Mouse (Mus musculus) myocyte (in vitro differentiated cells): ENCODE measurements at regions not wholly inside any gene's neighbourhood (a gene's known extent, or its start where the extent isn't known, plus 50 kb on each side); places are given as distances from the start of the nearest gene placed in this dataset.

Source experiments
- MYOD1 ChIP-seq, 3 experiments: IDR thresholded peaks; one replicate each; pipeline ENCODE4 v1.6.1; 2011; ENCODE audit warnings: control low read depth in 2 of 3, low read depth in 2 of 3, mild to moderate bottlenecking in 2 of 3, moderate library complexity in 1 of 3; ENCODE audit not compliant: insufficient read length in 2 of 3, control insufficient read depth in 1 of 3
- MYOG ChIP-seq, 3 experiments: IDR thresholded peaks; one replicate each; pipeline ENCODE4 v1.6.1; 2011; ENCODE audit warnings: control low read depth in 2 of 3, low read depth in 2 of 3, mild to moderate bottlenecking in 2 of 3; ENCODE audit not compliant: insufficient read length in 2 of 3, control insufficient read depth in 1 of 3, insufficient read depth in 1 of 3
- POLR2A ChIP-seq: IDR thresholded peaks from one replicate; pipeline ENCODE4 v1.6.1; 2011; ENCODE audit warnings: low read depth, mild to moderate bottlenecking, control low read depth, moderate library complexity; ENCODE audit not compliant: insufficient read length
- TCF3 ChIP-seq: IDR thresholded peaks from one replicate; pipeline ENCODE4 v1.6.1; 2011; ENCODE audit warnings: low read depth, control low read depth; ENCODE audit not compliant: insufficient read length

DNA sequence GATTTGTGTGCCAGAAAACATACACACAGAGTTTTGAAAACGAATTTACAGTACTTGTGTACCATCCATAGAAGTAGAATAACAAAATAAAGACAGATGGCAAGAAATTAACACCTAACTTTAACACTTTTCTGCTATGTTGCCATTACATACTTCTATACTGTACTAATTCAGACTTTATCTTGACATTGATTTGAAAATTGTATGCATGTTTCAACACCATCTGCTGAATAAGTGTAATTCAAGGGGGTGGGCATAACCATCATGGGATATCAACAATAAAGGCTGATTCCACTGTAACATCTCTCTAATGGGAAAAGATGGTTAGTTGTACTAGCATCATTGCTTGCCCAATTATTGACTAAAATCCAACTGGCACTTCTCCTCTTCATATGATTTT is 110.9 kb upstream of the Mageb18 start:
- TF ChIP-seq POLR2A (no peak), MYOG (IDR thresholded peaks at IDR 0.05; ENCODE audit: control insufficient read depth in 1 of 3, insufficient read depth in 1 of 3, insufficient read length in 2 of 3, low read depth in 2 of 3) (no peak), TCF3 (no peak), MYOD1 (IDR thresholded peaks at IDR 0.05; ENCODE audit: control insufficient read depth in 1 of 3, insufficient read length in 2 of 3, low read depth in 2 of 3) (no peak)
